Mouse (Mus musculus) monocyte, adult 59 days (primary cell): Measurements from ENCODE around the gene Olfr789. TPM values are rescaled to one million over a fixed set of nuclear protein-coding genes. Genes with fewer than 3 reads are reported as not detected.

Experiments used
- total RNA-seq, 2 experiments: library from RNA; stranded (reverse); gene quantifications; one replicate each; pipeline ENCODE4 v1.2.4; 2023

The Olfr789 gene
- not detected for total RNA-seq

DNA sequence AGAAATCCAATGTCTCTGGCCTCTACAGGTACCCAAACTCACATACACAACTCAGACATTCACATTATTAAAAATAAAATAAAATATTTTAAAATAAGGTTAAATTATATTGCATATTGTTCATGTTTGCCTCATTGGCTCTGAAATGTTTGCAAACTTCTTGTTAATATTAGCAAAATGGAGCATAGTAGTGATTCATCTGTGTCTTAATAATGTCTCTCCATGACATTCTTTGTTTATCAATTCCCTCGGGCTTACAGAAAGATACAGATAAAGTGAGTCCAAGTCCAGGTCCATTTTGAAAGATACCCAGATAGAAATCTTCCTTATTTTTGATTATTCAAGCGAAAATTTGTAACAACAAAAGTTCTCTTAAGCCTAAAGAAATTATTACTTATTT lies at the start of gene Olfr789:
Gene Olfr789 (plus strand): TSS at position 301 of the 400 bp plus-strand sequence.

DNA sequence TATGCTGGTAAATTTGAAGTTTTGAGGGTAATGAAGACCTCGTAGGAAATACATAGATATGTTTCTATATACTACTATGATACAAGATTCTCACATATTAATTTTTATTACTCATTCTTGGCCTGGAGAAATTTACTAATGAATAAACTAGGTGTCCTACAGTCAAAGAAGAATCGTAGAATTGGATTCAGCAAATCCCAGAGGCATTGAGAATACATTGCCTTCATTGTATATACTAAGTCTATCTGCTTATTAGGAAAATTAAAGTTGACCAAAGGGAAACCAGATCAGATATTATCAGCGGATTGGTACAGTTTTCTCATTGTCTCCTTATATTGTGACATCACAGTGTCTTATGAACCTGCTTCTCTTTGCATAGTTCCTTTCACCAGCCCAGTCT lies 23.0 kb upstream of the Olfr789 start, which contains the start of gene Olfr787:
Gene Olfr787 (plus strand): TSS at position 301 of the 400 bp plus-strand sequence.

DNA sequence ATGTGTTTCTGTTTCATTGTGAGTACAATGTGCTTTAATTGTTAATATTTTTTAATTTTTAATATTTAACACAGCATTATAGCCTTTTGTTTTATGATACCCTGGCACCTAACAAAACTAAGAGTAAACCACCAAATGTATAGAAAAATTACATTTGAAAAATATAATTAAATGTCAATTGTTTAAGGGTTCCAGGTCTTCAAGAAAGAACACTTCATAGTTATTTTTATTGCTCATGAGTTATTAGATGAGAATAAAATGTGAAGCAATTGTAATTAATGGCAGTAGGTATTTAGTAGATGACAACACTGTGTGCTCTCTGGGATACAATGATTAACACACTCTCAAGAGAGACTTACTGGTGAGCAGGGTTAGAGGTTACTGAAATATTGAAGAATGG lies 13.9 kb upstream of the Olfr789 start, which contains the start of gene Olfr788:
Gene Olfr788 (plus strand): TSS at position 301 of the 400 bp plus-strand sequence.

DNA sequence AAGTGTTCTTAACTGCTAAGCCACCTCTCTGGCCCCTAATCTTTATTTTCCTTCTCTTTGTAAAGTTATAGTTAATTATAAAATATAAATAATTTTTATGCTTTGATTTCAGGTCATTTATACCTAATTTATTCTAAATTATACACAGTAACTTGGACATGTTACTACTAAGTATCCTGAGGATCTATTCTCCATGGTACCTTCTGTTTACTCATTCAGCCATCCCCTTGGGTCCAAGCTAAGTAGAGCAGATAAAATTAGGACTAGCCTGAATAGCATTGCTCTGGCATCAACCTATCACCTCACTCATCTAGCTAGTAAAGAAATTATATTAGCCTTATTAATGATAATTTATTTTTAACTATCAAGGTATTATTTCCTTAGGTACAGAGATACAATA lies 13.6 kb downstream of the Olfr789 start, which contains the start of gene Olfr790:
Gene Olfr790 (plus strand): TSS at position 301 of the 400 bp plus-strand sequence.

DNA sequence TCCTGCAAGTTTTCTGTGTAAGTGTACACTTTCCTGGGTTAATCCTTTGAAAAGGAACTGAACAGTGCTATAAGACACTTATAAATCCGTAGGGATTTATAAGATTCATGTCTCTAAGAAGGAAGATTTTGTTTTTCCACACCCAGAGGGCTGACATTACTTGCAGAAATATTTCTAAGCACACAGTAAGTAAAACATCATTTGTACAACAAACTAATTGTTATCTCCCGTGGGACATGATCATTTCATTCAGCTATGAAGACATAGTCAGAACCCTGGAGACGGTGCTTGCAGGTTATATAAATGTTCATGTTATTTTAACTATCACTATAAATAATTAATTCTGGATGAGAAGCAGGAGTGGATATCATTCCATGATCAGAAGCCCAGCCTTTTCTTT lies 36.9 kb downstream of the Olfr789 start, which contains the start of gene Olfr791:
Gene Olfr791 (plus strand): TSS at position 301 of the 400 bp plus-strand sequence.

DNA sequence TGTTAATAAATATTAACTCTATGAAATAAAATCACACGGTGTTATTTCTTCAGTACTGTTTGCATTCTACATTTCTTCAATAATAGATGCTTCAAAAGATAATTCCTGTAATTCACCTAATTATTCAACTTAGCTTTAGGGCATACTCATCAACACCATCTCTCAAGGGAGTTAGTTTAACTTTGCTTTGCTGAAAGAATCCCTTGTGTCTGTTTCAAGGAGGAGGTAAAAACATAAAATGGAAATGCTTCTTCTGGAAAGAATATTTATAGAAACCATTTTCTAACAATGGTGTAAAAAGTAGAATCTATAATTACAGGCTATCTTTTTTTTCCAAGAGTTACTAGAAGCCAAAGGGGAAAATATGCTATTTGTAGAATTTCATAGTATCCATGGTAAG lies 54.3 kb downstream of the Olfr789 start, which contains the start of gene Olfr792:
Gene Olfr792 (plus strand): TSS at position 301 of the 400 bp plus-strand sequence.

Other genes starting within 250 kb of the Olfr789 start
- not detected for gene Olfr774, start 248.5 kb upstream of the Olfr789 start, total RNA-seq
- gene Olfr775, start 236.3 kb upstream of the Olfr789 start, total RNA-seq = not detected
- not detected for gene Olfr776, start 225.6 kb upstream of the Olfr789 start, total RNA-seq
- gene Olfr777, start 213.3 kb upstream of the Olfr789 start, total RNA-seq = not detected
- not detected for gene Olfr780, start 166.6 kb upstream of the Olfr789 start, total RNA-seq
- not detected for gene Olfr781, start 155.9 kb upstream of the Olfr789 start, total RNA-seq
- not detected for gene Olfr782, start 135.9 kb upstream of the Olfr789 start, total RNA-seq
- gene Olfr784, start 100.7 kb upstream of the Olfr789 start, total RNA-seq = not detected
- gene Olfr785, start 79.3 kb upstream of the Olfr789 start, total RNA-seq = not detected
- not detected for gene Olfr786, start 57.4 kb upstream of the Olfr789 start, total RNA-seq
- gene Olfr787, start 22.9 kb upstream of the Olfr789 start, total RNA-seq = not detected
- gene Olfr788, start 13.8 kb upstream of the Olfr789 start, total RNA-seq = not detected
- gene Olfr790, start 13.7 kb downstream of the Olfr789 start, total RNA-seq = not detected
- gene Olfr791, start 37.0 kb downstream of the Olfr789 start, total RNA-seq = not detected
- gene Olfr792, start 54.4 kb downstream of the Olfr789 start, total RNA-seq = not detected
- not detected for gene Olfr794, start 82.9 kb downstream of the Olfr789 start, total RNA-seq
- not detected for gene Olfr796, start 127.8 kb downstream of the Olfr789 start, total RNA-seq
- gene Olfr798, start 143.2 kb downstream of the Olfr789 start, total RNA-seq = not detected
- gene Olfr799, start 152.7 kb downstream of the Olfr789 start, total RNA-seq = not detected
- not detected for gene Olfr800, start 172.9 kb downstream of the Olfr789 start, total RNA-seq
- gene Olfr801, start 189.1 kb downstream of the Olfr789 start, total RNA-seq = not detected
- gene Olfr802, start 203.4 kb downstream of the Olfr789 start, total RNA-seq = not detected
- gene Olfr803, start 209.5 kb downstream of the Olfr789 start, total RNA-seq = not detected
- not detected for gene Olfr804, start 218.5 kb downstream of the Olfr789 start, total RNA-seq
- not detected for gene Olfr805, start 244.6 kb downstream of the Olfr789 start, total RNA-seq